Mouse (Mus musculus) embryonic fibroblast, embryonic 13.5 days (primary cell): ENCODE measurements around the gene Lclat1.

Experiments used
- CTCF ChIP-seq: IDR thresholded peaks from 2 replicates; pipeline ENCODE4 v1.5.1; 2011; ENCODE audit warnings: mild to moderate bottlenecking, control low read depth, low read length, moderate library complexity, borderline replicate concordance; ENCODE audit not compliant: insufficient read depth
- POLR2A ChIP-seq: IDR thresholded peaks from 2 replicates; pipeline ENCODE4 v1.6.1; 2011; ENCODE audit warnings: low read depth, mild to moderate bottlenecking, control low read depth, low read length, moderate library complexity

GRCm38 (mm10) chr17:73222077-73222476 lies 114.3 kb downstream of the Lclat1 start:
- TF ChIP-seq CTCF, result no peak
- TF ChIP-seq POLR2A, result no peak
